Mouse (Mus musculus): ENCODE measurements around the gene Cdkal1.

DNA sequence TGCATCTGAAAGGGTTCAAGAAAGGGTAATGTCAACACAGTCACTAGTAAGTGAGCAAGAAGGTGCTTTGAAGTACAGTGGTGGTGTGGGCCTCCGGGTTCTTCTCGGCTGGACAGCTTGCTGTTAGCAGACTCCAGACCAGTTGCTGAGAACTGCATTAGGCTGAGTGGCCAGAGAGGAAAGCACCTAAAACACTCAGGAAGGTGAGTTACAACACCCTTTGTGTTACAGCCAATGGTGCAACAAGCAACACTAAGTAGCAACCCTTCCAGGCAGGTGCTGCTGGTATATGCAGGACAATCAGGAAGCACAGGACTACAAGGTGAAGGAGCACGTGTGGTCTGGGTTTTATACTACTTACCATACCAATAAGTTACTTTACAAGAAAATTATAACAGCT is 90.2 kb downstream of the Cdkal1 start:
- TF ChIP-seq POLR2A (IDR thresholded peaks at IDR 0.05; ENCODE audit: extremely low read depth, insufficient read depth, low read length) (no peak), CTCF (IDR thresholded peaks at IDR 0.05; ENCODE audit: extremely low read depth, insufficient read depth, low read length) (no peak)
